Mouse (Mus musculus) lung, postnatal 0 days (tissue): ENCODE measurements around the gene AU021092.

Experiments used
- CTCF ChIP-seq: IDR thresholded peaks from 2 replicates; pipeline ENCODE4 v1.5.1; 2016; ENCODE audit warnings: antibody characterized with exemption, mild to moderate bottlenecking
- EP300 ChIP-seq: IDR thresholded peaks from 2 replicates; pipeline ENCODE4 v1.6.1; 2016; ENCODE audit warnings: antibody characterized with exemption, mild to moderate bottlenecking, control low read depth

- TF ChIP-seq CTCF = no peak
- TF ChIP-seq EP300 = no peak
Measured at GRCm38 (mm10) chr16:5212150-5212549, 9.9 kb downstream of the AU021092 start.
